Mouse (Mus musculus) liver, embryonic 11.5 days (tissue): Measurements from ENCODE around the gene Bmyc. TPM values are rescaled to one million over a fixed set of nuclear protein-coding genes. Genes with fewer than 3 reads are reported as not detected.

Source experiments
- ATAC-seq: fragments of 200-750 bp; cut with Nextera tagmentation; replicated peaks from 2 replicates; pipeline ENCODE4 v1.8.0; 2017; ENCODE audit warnings: moderate number of reproducible peaks, mild to moderate bottlenecking, moderate TSS enrichment, moderate library complexity; ENCODE audit not compliant: low FRiP score
- DNase-seq: peaks from one replicate; pipeline ENCODE4 v3.0.0-alpha.2; 2017; ENCODE audit warnings: low spot score
- H3K27ac ChIP-seq: fragments of 300-500 bp; sonication (generic); 2 replicates; pipeline ENCODE4 v1.5.1; 2014; ENCODE audit warnings: mild to moderate bottlenecking, low read depth, low read length, control low read depth
- H3K27me3 ChIP-seq: fragments of 300-500 bp; sonication (generic); replicated peaks from 2 replicates; pipeline ENCODE4 v1.6.1; 2014; ENCODE audit warnings: low read length, mixed read lengths; ENCODE audit not compliant: control insufficient read depth, insufficient read depth
- H3K36me3 ChIP-seq: fragments of 300-500 bp; sonication (generic); 2 replicates; pipeline ENCODE4 v1.6.1; 2014; ENCODE audit warnings: mild to moderate bottlenecking, low read length, moderate library complexity, mixed read lengths; ENCODE audit not compliant: control insufficient read depth, insufficient read depth
- H3K4me1 ChIP-seq: fragments of 300-500 bp; sonication (generic); replicated peaks from 2 replicates; pipeline ENCODE4 v1.6.1; 2014; ENCODE audit warnings: low read length, mixed read lengths; ENCODE audit not compliant: control insufficient read depth, insufficient read depth
- H3K4me2 ChIP-seq: fragments of 300-500 bp; sonication (generic); 2 replicates; pipeline ENCODE4 v1.6.1; 2014; ENCODE audit warnings: mild to moderate bottlenecking, control low read depth, moderate library complexity
- H3K4me3 ChIP-seq: fragments of 300-500 bp; sonication (generic); 2 replicates; pipeline ENCODE4 v1.5.1; 2014; ENCODE audit warnings: low read depth, low read length, control low read depth
- H3K9ac ChIP-seq: fragments of 300-500 bp; sonication (generic); 2 replicates; pipeline ENCODE4 v1.6.1; 2014; ENCODE audit warnings: low read depth, low read length, control low read depth
- H3K9me3 ChIP-seq: fragments of 300-500 bp; sonication (generic); 2 replicates; pipeline ENCODE4 v1.6.1; 2016; ENCODE audit warnings: low read length, inconsistent platforms, mixed read lengths; ENCODE audit not compliant: control insufficient read depth
- WGBS: fragments of 180-500 bp; shearing (Covaris S2); extraction: QIAGEN DNeasy Blood & Tissue Kit; methylation state at CpG from one replicate; pipeline ENCODE4 v1.1.7; 2014; 5-methylcytosine and 5-hydroxymethylcytosine counted together
- polyA plus RNA-seq: library from polyadenylated mRNA; unstranded; fragments of >200 nt; fragmentation: Nextera tagmentation; extraction: Ambion mirVana; gene quantifications from 2 replicates; pipeline ENCODE4 v1.2.1, GENCODE M21; 2014

The Bmyc gene
- polyA plus RNA-seq, 1 experiment from 2014 or later, result 37.8 TPM

DNA sequence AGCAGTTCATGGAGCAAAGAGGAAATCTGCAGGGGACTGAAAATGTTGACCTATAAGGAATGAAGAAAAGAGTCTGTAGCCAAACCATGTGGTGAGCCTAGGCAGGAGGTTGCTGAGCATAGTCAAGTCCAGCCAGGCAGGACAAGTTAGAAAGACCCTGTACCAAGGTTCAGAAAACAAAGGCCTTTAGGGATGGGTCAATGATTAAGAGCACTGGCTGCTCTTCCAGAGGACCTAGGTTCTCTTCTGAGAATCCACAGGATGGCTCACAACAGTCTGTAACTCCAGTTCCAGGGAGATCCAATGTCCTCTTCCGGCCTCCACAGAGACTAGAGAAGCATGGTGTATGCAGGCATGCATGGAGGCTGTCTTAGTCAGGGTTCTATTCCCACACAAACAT is 47.7 kb downstream of the Bmyc start:
- Histone ChIP-seq H3K4me3 (no peak overlapping the region), H3K9ac (no peak overlapping the region), H3K36me3 (no peaks in the 10 kb centered on the region), H3K4me1 (no peaks in the 10 kb centered on the region), H3K9me3 (no peaks in the 10 kb centered on the region), H3K27ac (no peak overlapping the region), H3K4me2 (no peak overlapping the region), H3K27me3 (no peaks in the 10 kb centered on the region)
- 87% methylated on average over 1 of the region's 1 CpGs for WGBS
- DNase-seq, result no peak
- no peak for ATAC-seq

Other genes with a start within 250 kb of the Bmyc start
- 0.21 TPM in 1 of 2 replicates, not detected in the other for gene Clic3, start 249.9 kb upstream of the Bmyc start, polyA plus RNA-seq
- 9.2 and 14.3 TPM in 2 replicates for gene Paxx, start 245.6 kb upstream of the Bmyc start, polyA plus RNA-seq
- gene Ptgds, start 236.7 kb upstream of the Bmyc start, polyA plus RNA-seq, result not detected in 2 replicates
- not detected in 2 replicates for gene Lcn12, start 212.8 kb upstream of the Bmyc start, polyA plus RNA-seq
- gene Fbxw5, start 206.0 kb upstream of the Bmyc start, polyA plus RNA-seq, result 63.3 and 63.6 TPM in 2 replicates
- 14.9 and 16.8 TPM in 2 replicates for gene C8g, start 205.0 kb upstream of the Bmyc start, polyA plus RNA-seq
- gene Traf2, start 159.8 kb upstream of the Bmyc start, polyA plus RNA-seq, result 28.0 and 31.0 TPM in 2 replicates
- gene Edf1, start 148.9 kb upstream of the Bmyc start, polyA plus RNA-seq, result 367 and 380 TPM in 2 replicates
- 1.3 and 1.8 TPM in 2 replicates for gene Mamdc4, start 131.9 kb upstream of the Bmyc start, polyA plus RNA-seq
- 112 and 116 TPM in 2 replicates for gene Phpt1, start 131.5 kb upstream of the Bmyc start, polyA plus RNA-seq
- gene Ajm1, start 125.0 kb upstream of the Bmyc start, polyA plus RNA-seq, result 0.21 TPM in 1 of 2 replicates, not detected in the other
- gene Rabl6, start 98.2 kb upstream of the Bmyc start, polyA plus RNA-seq, result 59.3 and 67.7 TPM in 2 replicates
- 0.08 and 0.12 TPM in 2 replicates for gene Ccdc183, start 89.1 kb upstream of the Bmyc start, polyA plus RNA-seq
- gene Tmem141, start 84.7 kb upstream of the Bmyc start, polyA plus RNA-seq, result 12.1 and 13.4 TPM in 2 replicates
- gene Fcna, start 78.7 kb upstream of the Bmyc start, polyA plus RNA-seq, result 31.1 and 33.4 TPM in 2 replicates
- gene Lcn8, start 53.6 kb upstream of the Bmyc start, polyA plus RNA-seq, result not detected in 2 replicates
- not detected in 2 replicates for gene Lcn5, start 48.8 kb upstream of the Bmyc start, polyA plus RNA-seq
- not detected in 2 replicates for gene Lcn6, start 30.0 kb upstream of the Bmyc start, polyA plus RNA-seq
- gene Lcn10, start 24.0 kb upstream of the Bmyc start, polyA plus RNA-seq, result not detected in 2 replicates
- gene Obp2a, start 6.7 kb upstream of the Bmyc start, polyA plus RNA-seq, result not detected in 2 replicates
- not detected in 2 replicates for gene Obp2b, start 30.3 kb downstream of the Bmyc start, polyA plus RNA-seq
- not detected in 2 replicates for gene Lcn3, start 58.8 kb downstream of the Bmyc start, polyA plus RNA-seq
- not detected in 2 replicates for gene Lcn11, start 70.3 kb downstream of the Bmyc start, polyA plus RNA-seq
- gene Gm13539, start 75.5 kb downstream of the Bmyc start, polyA plus RNA-seq, result not detected in 2 replicates
- gene Glt6d1, start 109.1 kb downstream of the Bmyc start, polyA plus RNA-seq, result not detected in 2 replicates
- gene Lcn9, start 116.4 kb downstream of the Bmyc start, polyA plus RNA-seq, result not detected in 2 replicates
- not detected in 2 replicates for gene Sohlh1, start 140.5 kb downstream of the Bmyc start, polyA plus RNA-seq
- 0.33 TPM in 1 of 2 replicates, not detected in the other for gene Kcnt1, start 157.0 kb downstream of the Bmyc start, polyA plus RNA-seq